Mouse (Mus musculus): ENCODE data around the gene Spire2. TPM values are rescaled to one million over a fixed set of nuclear protein-coding genes. Genes with fewer than 3 reads are reported as not detected.

Spire2 gene
- total and polyA plus RNA-seq, 2 experiments from 2014 or later, result 0.15 to 0.23 TPM

- peak; percentile 59; the same call in 1 of the 2 replicates for ATAC-seq (ENCODE audit: insufficient read depth, low read depth)
Observed at GRCm38 (mm10) chr8:123348237-123348843, 15.8 kb downstream of the Spire2 start.

GRCm38 (mm10) chr8:123349073-123349472 lies 16.6 kb downstream of the Spire2 start:
- 81% methylated on average over 4 of the region's 4 CpGs for WGBS

More at GRCm38 (mm10) chr8:123348237-123348843, 15.8 kb downstream of the Spire2 start:
- Histone ChIP-seq H3K27me3 (ENCODE audit: control insufficient read depth, insufficient read depth, low read length) (no peaks in the 10 kb centered on the region), H3K4me2 (ENCODE audit: low read depth, low read length) (no peak overlapping the region), H3K9me3 (replicated peaks; ENCODE audit: control insufficient read depth, low read length) (no peaks in the 10 kb centered on the region), H3K27ac (ENCODE audit: low read depth) (no peak overlapping the region), H3K36me3 (replicated peaks; ENCODE audit: control insufficient read depth, insufficient read depth, low read length) (no peaks in the 10 kb centered on the region), H3K4me3 (ENCODE audit: low read depth, low read length) (no peak overlapping the region), H3K4me1 (ENCODE audit: control insufficient read depth, insufficient read depth) (no peaks in the 10 kb centered on the region), H3K9ac (replicated peaks; ENCODE audit: low read depth, low read length) (no peak overlapping the region)
- DNase-seq (ENCODE audit: low spot score), result peak; percentile 65
- no peak for TF ChIP-seq EP300 (IDR thresholded peaks at IDR 0.05; ENCODE audit: low read depth)
- no peak for TF ChIP-seq CTCF (IDR thresholded peaks at IDR 0.05; ENCODE audit: low read depth)
- 26% methylated on average over 9 of the region's 9 CpGs for WGBS

GRCm38 (mm10) chr8:123352118-123352517 lies 19.6 kb downstream of the Spire2 start:
- Histone ChIP-seq H3K9ac (replicated peaks; ENCODE audit: low read depth, low read length) (no peak overlapping the region), H3K27ac (ENCODE audit: low read depth) (no peak overlapping the region), H3K4me2 (ENCODE audit: low read depth, low read length) (no peak overlapping the region), H3K27me3 (ENCODE audit: control insufficient read depth, insufficient read depth, low read length) (peaks cover 20% of the 10 kb centered on the region), H3K9me3 (replicated peaks; ENCODE audit: control insufficient read depth, low read length) (no peaks in the 10 kb centered on the region), H3K36me3 (replicated peaks; ENCODE audit: control insufficient read depth, insufficient read depth, low read length) (no peaks in the 10 kb centered on the region), H3K4me1 (ENCODE audit: control insufficient read depth, insufficient read depth) (no peaks in the 10 kb centered on the region), H3K4me3 (ENCODE audit: low read depth, low read length) (no peak overlapping the region)
- WGBS, result 68% methylated on average over 12 of the region's 12 CpGs
- no peak for TF ChIP-seq EP300 (IDR thresholded peaks at IDR 0.05; ENCODE audit: low read depth)
- TF ChIP-seq CTCF (IDR thresholded peaks at IDR 0.05; ENCODE audit: low read depth), result no peak
- no peak for DNase-seq (ENCODE audit: low spot score)
- no peak for ATAC-seq (ENCODE audit: insufficient read depth, low read depth)

More at GRCm38 (mm10) chr8:123349073-123349472, 16.6 kb downstream of the Spire2 start:
- ATAC-seq (ENCODE audit: insufficient read depth, low read depth), result no peak
- Histone ChIP-seq H3K36me3 (replicated peaks; ENCODE audit: control insufficient read depth, insufficient read depth, low read length) (no peaks in the 10 kb centered on the region), H3K4me2 (ENCODE audit: low read depth, low read length) (no peak overlapping the region), H3K9ac (replicated peaks; ENCODE audit: low read depth, low read length) (no peak overlapping the region), H3K9me3 (replicated peaks; ENCODE audit: control insufficient read depth, low read length) (no peaks in the 10 kb centered on the region), H3K4me3 (ENCODE audit: low read depth, low read length) (no peak overlapping the region), H3K27me3 (ENCODE audit: control insufficient read depth, insufficient read depth, low read length) (peaks cover 4% of the 10 kb centered on the region), H3K27ac (ENCODE audit: low read depth) (no peak overlapping the region), H3K4me1 (ENCODE audit: control insufficient read depth, insufficient read depth) (no peaks in the 10 kb centered on the region)
- no peak for TF ChIP-seq EP300 (IDR thresholded peaks at IDR 0.05; ENCODE audit: low read depth)
- TF ChIP-seq CTCF (IDR thresholded peaks at IDR 0.05; ENCODE audit: low read depth), result no peak
- DNase-seq (ENCODE audit: low spot score), result no peak

GRCm38 (mm10) chr8:123352786-123353185 lies 20.3 kb downstream of the Spire2 start:
- DNase-seq (ENCODE audit: low spot score) (peak; percentile 43), ATAC-seq (ENCODE audit: insufficient read depth, low read depth) (no peak)
- Histone ChIP-seq H3K9ac (replicated peaks; ENCODE audit: low read depth, low read length) (no peak overlapping the region), H3K4me2 (ENCODE audit: low read depth, low read length) (no peak overlapping the region), H3K4me1 (ENCODE audit: control insufficient read depth, insufficient read depth) (no peaks in the 10 kb centered on the region), H3K9me3 (replicated peaks; ENCODE audit: control insufficient read depth, low read length) (no peaks in the 10 kb centered on the region), H3K27ac (ENCODE audit: low read depth) (no peak overlapping the region), H3K27me3 (ENCODE audit: control insufficient read depth, insufficient read depth, low read length) (peaks cover 20% of the 10 kb centered on the region), H3K4me3 (ENCODE audit: low read depth, low read length) (no peak overlapping the region), H3K36me3 (replicated peaks; ENCODE audit: control insufficient read depth, insufficient read depth, low read length) (no peaks in the 10 kb centered on the region)
- WGBS, result 46% methylated on average over 13 of the region's 13 CpGs
- TF ChIP-seq EP300 (IDR thresholded peaks at IDR 0.05; ENCODE audit: low read depth) (no peak), CTCF (IDR thresholded peaks at IDR 0.05; ENCODE audit: low read depth) (peak; percentile 55)

GRCm38 (mm10) chr8:123353216-123353615 lies 20.7 kb downstream of the Spire2 start:
- ATAC-seq (ENCODE audit: insufficient read depth, low read depth) (no peak), DNase-seq (ENCODE audit: low spot score) (no peak)
- TF ChIP-seq EP300 (IDR thresholded peaks at IDR 0.05; ENCODE audit: low read depth) (no peak), CTCF (IDR thresholded peaks at IDR 0.05; ENCODE audit: low read depth) (no peak)
- Histone ChIP-seq H3K9ac (replicated peaks; ENCODE audit: low read depth, low read length) (no peak overlapping the region), H3K36me3 (replicated peaks; ENCODE audit: control insufficient read depth, insufficient read depth, low read length) (no peaks in the 10 kb centered on the region), H3K4me1 (ENCODE audit: control insufficient read depth, insufficient read depth) (no peaks in the 10 kb centered on the region), H3K4me3 (ENCODE audit: low read depth, low read length) (no peak overlapping the region), H3K27ac (ENCODE audit: low read depth) (no peak overlapping the region), H3K27me3 (ENCODE audit: control insufficient read depth, insufficient read depth, low read length) (peaks cover 20% of the 10 kb centered on the region), H3K4me2 (ENCODE audit: low read depth, low read length) (no peak overlapping the region), H3K9me3 (replicated peaks; ENCODE audit: control insufficient read depth, low read length) (no peaks in the 10 kb centered on the region)
- 44% methylated on average over 11 of the region's 11 CpGs for WGBS
